Mouse (Mus musculus) heart, postnatal 10 days (tissue): ENCODE results near the gene Rtp4. TPM values are rescaled to one million over a fixed set of nuclear protein-coding genes. Genes with fewer than 3 reads are reported as not detected.

ENCODE experiments used
- DNase-seq, 2 experiments: peaks; one replicate each; pipeline ENCODE4 v3.0.0; 2021
- intact Hi-C: fragments of 180-260 bp; cut with DNase I; formaldehyde crosslinking; loops from one replicate; pipeline ENCODE4 v1.15.1; 2025
- total RNA-seq, 2 experiments: library from RNA; stranded (reverse); gene quantifications; 2 replicates each; pipeline ENCODE4 v1.2.3; 2021

The Rtp4 gene
- total RNA-seq, 2 experiments from 2014 or later: 1.7 to 2.1 TPM

DNA sequence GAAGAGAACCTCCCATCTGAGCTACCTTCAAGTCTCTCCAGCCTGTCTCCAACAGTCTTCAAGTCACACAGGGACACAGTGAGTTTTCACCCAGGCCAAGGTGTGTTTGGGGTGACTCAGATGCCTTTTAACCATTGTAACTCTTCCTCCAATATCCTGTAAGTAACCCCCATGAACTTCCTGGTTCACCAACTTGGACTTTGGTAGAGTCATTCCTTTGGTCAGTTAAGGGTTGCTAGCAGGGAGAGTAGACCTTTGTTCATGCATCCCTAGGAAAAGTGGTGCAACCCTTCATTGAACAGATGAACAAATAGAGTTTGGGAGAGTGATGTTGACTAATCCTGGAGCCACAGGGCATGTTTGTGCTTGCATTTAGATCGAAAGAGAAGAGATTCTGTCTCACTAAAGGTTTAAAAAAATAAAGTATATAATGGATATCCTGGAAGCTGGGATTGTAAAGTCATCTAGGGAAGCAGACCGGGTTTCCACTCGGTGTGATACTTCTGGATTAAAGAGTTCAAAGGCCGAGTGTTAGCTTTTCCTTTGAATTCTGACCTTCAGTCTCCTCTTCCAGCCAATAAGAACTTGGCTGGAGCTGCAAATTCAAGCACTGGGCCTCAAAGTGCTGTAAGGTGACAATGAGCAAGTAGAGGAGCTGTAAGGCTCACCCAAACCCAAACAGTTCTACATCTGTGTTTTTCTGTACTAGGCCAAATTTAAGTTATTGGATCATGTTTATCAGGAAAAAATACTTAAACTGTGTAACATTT lies 8.7 kb upstream of the Rtp4 start:
- intact Hi-C loops: no loop called here
- no peak for DNase-seq

DNA sequence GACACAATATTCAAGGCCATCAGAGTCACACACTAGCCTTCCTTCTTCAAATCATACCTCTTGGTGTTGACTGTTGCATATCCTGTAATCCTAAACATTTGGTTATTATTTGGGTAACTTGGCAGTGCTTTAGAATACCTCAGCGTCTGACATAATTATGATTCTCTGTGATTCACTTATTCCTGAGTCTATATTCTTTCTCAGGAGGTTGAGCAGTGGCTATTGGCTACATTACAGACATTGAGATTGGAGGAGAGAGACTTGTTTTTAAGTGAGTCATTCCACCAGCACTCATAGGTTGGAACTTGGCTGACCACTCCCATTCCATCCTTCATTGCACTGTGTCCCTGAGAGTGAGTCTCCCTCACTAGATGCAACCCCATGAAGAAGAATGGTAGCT lies 6.7 kb upstream of the Rtp4 start:
- no peak for DNase-seq
- intact Hi-C loops: no loop called here

DNA sequence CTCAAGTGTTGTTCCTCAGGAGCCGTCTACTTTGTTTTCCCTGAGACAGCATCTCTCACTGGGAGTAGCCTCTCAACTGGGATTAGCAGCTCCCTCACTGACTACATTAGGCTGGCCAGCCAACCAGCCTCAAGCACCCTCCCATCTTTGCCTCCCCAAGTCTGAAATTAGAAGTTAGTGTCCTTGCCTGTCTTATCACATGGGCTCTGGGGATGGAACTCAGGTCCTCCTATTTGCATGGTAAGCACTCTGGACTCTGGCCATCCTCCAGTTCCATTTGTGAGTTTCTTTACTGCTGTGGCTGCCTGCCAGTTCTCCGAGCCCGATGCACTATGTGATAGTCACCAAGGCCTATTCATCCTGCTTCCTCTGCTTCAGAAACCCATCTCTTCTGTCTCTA lies 4.3 kb upstream of the Rtp4 start:
- DNase-seq: peak; percentile 55 to 78
- intact Hi-C loops: no loop called here

- no peak for DNase-seq
- intact Hi-C loops: loop anchor here (1.0 kb wide), 1 partner anchor 15 kb away; no protein-coding TSS in a partner anchor
Observed at GRCm38 (mm10) chr16:23516606-23517005, 3.5 kb upstream of the Rtp4 start.

- no peak for DNase-seq
- intact Hi-C loops: loop anchor here (1.0 kb wide), 1 partner anchor 16 kb away; no protein-coding TSS in a partner anchor
Observed at GRCm38 (mm10) chr16:23517230-23517629, 2.9 kb upstream of the Rtp4 start.

- no peak for DNase-seq
- intact Hi-C loops: loop anchor here (1.0 kb wide), 1 partner anchor 17 kb away; no protein-coding TSS in a partner anchor
Observed at GRCm38 (mm10) chr16:23517754-23518566, 2.1 kb upstream of the Rtp4 start.

- intact Hi-C loops: no loop called here
- DNase-seq: no peak
Observed at GRCm38 (mm10) chr16:23518567-23519369, 1.3 kb upstream of the Rtp4 start.

DNA sequence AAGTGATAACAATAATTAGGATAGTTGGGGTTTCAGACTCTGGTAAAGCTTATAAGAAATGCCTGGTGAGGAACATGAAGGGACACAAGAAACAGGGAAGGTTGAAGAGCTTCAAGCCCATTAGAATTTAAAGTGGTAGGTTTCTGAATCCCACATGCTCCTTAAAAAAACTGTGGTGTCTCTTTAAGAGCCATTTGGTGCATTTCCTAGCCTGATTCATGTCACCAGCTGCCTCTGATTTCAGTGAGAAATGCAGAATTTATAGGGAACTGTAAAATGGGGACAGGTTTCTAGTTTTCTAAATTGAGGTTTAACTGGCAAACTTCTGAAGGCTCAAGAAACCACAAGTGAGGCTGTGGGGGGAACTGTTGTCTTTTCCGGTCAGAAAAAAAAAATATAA lies 320 bp upstream of the Rtp4 start:
- no peak for DNase-seq
- intact Hi-C loops: no loop called here

- intact Hi-C loops: no loop called here
- no peak for DNase-seq
Observed at GRCm38 (mm10) chr16:23521092-23521491, 1.0 kb downstream of the Rtp4 start.

DNA sequence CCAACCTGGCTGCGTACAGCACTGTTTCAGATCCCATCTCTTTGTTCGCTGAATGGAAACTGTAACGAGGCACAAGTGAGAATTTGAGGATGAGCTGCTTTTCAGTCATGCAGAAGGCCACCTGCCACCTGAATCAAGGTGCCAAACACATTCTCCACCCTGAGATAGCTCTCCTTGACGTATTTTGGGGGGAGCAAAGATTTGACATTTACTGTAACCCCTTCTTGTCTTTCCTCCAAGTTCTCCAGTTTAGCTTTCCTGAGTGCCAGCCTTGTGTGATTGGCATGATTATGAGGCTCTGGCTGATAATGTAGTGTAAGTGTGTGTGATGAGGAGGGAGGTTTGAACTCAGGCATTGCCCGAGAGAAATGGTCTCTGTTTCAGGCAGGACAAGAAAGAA lies 2.0 kb downstream of the Rtp4 start:
- intact Hi-C loops: no loop called here
- no peak for DNase-seq

- intact Hi-C loops: no loop called here
Observed at GRCm38 (mm10) chr16:23529186-23529585, 9.1 kb downstream of the Rtp4 start.

GRCm38 (mm10) chr16:23533707-23534106 lies 13.6 kb downstream of the Rtp4 start:
- intact Hi-C loops: no loop called here

More at GRCm38 (mm10) chr16:23529186-23529585, 9.1 kb downstream of the Rtp4 start:
- no peak for DNase-seq

DNA sequence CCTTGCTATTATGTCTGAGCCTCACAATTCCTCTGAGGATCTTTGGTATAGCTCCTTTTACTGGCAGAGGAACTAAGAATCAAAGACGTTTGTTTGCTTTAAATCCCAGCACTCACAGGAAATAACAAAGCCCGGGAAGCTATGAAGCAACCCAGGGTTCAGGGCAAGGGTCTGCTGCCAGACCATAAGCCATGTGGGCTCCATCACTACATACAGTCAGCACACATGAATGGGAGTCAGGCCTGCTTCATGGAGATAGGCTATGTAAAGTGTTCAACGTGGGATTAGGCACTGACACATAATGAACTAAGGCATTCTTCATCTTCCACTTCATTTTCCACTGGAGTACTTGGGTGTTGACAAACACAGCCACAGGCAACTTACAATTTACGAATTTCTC lies 21.0 kb downstream of the Rtp4 start:
- no peak for DNase-seq
- intact Hi-C loops: no loop called here

More at GRCm38 (mm10) chr16:23533707-23534106, 13.6 kb downstream of the Rtp4 start:
- DNase-seq: no peak

DNA sequence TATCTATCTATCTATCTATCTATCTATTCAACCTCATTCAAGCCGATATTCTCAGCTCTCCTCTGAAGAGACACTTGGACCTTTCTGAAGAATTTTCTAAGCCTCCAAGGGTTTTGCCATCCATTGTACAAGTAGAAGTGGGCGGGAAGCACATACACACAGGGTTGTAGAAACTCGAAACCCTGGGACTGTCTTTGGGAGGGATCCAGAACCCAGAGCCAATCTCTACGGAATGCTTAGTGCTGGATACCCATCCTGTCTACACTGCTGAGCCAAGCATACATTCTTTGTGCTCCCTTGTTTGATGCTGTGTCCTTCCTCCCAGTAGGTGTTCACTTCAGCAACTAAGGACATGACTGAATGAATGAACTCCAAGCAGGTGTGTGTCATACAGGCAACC lies 22.8 kb downstream of the Rtp4 start:
- no peak for DNase-seq
- intact Hi-C loops: no loop called here

GRCm38 (mm10) chr16:23544361-23544760 lies 24.3 kb downstream of the Rtp4 start:
- intact Hi-C loops: no loop called here
- no peak for DNase-seq

DNA sequence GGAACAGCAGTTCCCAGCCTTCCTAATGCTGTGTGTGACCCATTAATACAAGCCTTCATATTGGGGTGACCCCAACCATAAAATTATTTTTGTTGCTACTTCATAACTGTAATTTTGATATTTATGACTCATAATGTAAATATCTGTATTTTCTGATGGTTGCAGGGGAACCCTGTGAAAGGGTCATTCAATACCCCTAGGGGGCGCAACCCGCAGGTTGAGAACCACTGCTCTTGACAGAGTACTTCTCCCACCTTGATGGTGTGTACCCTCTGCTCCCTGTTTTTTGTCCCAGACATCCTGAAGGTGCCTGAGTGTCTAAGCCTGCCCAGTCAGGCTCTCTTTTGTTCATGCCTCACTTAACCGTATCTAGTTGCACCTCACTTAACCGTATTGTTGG lies 27.7 kb downstream of the Rtp4 start:
- intact Hi-C loops: no loop called here
- no peak for DNase-seq

DNA sequence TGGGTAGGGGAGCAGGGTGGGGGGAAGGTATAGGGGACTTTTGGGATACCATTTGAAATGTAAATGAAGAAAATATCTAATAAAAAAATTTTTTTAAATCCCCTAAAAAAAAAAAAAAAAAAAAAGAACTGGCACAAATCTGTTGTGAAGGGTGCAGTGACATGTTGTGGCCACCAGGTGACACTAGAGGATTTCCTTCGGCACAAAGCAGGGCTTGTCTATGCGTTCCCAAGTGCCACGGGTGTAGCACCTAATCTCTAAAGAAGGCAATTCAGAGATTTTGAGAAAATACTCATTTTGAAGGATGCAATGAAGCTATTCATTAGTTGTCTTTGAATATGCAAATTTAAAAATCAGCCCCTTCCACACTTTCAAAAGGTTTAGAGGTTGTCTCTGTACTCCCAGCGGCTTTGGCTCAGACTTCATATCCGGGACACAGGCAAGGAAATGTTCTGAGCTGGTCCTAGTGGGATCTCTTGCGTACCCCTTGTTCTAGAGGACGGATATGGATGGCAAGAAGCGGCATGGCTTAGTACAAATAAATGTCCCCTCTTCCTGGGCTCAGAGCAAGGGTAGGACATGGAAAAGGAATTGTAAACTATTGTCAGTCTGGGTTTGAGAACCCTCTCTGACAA lies 30.4 kb downstream of the Rtp4 start:
- intact Hi-C loops: loop anchor here (1.0 to 5.0 kb wide), 4 partner anchors 82 to 403 kb away; no protein-coding TSS in a partner anchor
- DNase-seq: peak; percentile 68 to 73

DNA sequence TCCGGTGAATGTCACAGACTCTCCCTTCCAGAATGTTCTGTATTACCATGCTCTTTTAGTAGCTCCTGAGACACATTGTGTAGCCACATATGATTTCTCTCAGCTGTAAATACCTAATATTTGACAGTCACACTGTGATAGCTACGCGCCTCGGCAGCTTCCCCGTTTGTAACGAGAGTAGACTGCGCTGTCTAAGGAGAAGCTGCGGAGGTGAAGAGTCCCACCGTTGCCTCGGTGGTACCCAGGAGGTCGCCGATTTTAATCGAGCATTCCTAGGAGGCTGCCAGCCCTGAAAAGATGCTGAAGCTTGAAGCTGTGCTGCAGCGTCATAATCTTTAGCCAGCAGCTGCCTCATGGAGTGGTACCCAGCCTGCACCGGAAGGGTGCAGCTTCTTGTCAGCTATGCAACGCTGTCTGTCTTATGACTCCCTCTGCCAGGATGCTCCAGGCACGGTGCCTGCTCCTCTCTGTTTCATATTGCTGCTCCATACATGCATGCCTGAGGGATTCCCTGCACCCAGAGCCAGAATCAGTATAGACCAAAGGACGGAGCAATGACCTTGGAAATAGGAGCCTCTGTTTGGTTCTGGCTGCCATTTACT lies 31.0 kb downstream of the Rtp4 start:
- intact Hi-C loops: loop anchor here (1.0 to 5.0 kb wide), 4 partner anchors 81 to 402 kb away; no protein-coding TSS in a partner anchor
- DNase-seq: no peak

GRCm38 (mm10) chr16:23554673-23555072 lies 34.6 kb downstream of the Rtp4 start:
- intact Hi-C loops: loop anchor here (5.0 kb wide), 1 partner anchor 78 kb away; no protein-coding TSS in a partner anchor
- no peak for DNase-seq

DNA sequence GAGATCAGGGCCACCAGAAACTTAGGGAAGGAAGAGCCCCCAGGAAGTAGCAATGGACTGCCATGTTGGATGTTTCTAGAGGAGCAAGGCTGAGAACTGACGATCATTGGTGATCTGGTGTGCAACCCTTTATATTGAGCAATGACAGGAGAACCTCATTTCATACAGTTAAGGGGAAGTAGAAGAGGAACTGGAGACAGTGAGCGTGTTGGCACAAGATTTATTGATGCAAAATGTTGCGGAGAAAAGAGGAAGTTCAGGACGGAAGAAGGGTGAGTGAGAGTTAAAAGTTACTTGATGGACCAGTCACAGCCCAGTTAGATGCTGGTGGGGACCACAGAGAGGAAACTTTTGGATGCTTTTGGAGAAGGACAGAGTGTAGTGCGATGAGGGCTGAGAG lies 37.1 kb downstream of the Rtp4 start:
- DNase-seq: no peak
- intact Hi-C loops: no loop called here
